Mouse (Mus musculus): Measurements from ENCODE around the gene Mapk10. TPM values are rescaled to one million over a fixed set of nuclear protein-coding genes. Genes with fewer than 3 reads are reported as not detected.

Gene Mapk10
- polyA plus RNA-seq, 1 experiment from 2014 or later = 0.31 TPM

DNA sequence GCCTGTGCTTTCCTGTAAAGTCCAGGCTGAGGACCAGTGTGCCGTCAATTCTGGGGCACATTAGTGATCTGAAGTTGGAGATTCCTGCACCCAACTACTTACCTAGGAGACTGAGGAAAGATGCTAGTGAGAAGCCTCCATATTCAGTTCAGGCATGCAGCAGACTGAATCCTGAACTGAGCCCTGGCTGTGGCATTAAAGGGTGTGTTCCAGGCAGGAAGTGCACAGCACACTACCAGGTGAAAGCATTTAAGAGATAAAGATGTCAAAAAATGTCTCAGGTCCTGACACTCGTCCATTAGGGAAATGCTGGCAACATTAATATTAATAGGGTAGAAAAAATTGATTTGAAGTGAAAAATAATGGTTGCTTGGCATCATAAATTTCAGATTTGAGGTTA, 44.4 kb downstream of the Mapk10 start:
- no peaks in the 10 kb centered on the region for H3K36me3 ChIP-seq
- peaks cover 8% of the 10 kb centered on the region for H3K9me3 ChIP-seq (replicated peaks)
- no peak for ATAC-seq (ENCODE audit: insufficient number of reproducible peaks, low FRiP score)
- H3K4me1 ChIP-seq (replicated peaks) = no peaks in the 10 kb centered on the region
- H3K4me3 ChIP-seq = no peak overlapping the region
- 70% methylated on average over 2 of the region's 2 CpGs for WGBS
- H3K27me3 ChIP-seq (replicated peaks) = no peaks in the 10 kb centered on the region
- no peak overlapping the region for H3K4me2 ChIP-seq
- no peak overlapping the region for H3K9ac ChIP-seq
- no peak overlapping the region for H3K27ac ChIP-seq (ENCODE audit: poor library complexity, severe bottlenecking)

DNA sequence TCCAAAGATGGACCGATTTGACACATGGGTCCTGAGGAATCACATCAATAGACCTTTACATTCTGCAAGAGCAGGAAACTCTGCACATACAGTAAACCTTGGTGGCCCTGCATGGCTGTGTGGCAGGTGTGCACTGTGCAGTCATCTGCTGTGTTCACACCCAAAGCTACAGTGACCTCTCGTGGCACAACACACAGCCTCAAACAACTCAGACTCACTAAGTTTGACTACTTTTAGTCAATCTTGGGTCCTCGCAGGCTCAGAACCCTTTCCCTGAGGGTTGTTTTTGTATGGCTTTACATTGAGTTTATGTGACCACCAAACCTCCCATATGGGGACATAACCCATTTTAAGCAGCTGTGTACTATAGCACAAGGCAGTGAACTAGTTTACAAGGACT, 47.1 kb downstream of the Mapk10 start:
- no peak for ATAC-seq (ENCODE audit: insufficient number of reproducible peaks, low FRiP score)
- Histone ChIP-seq H3K27ac (ENCODE audit: poor library complexity, severe bottlenecking) (no peak overlapping the region), H3K36me3 (no peaks in the 10 kb centered on the region), H3K27me3 (replicated peaks) (no peaks in the 10 kb centered on the region), H3K4me3 (no peak overlapping the region), H3K4me1 (replicated peaks) (no peaks in the 10 kb centered on the region), H3K9ac (no peak overlapping the region), H3K9me3 (replicated peaks) (no peaks in the 10 kb centered on the region), H3K4me2 (no peak overlapping the region)
- WGBS = 86% methylated on average over 3 of the region's 3 CpGs

DNA sequence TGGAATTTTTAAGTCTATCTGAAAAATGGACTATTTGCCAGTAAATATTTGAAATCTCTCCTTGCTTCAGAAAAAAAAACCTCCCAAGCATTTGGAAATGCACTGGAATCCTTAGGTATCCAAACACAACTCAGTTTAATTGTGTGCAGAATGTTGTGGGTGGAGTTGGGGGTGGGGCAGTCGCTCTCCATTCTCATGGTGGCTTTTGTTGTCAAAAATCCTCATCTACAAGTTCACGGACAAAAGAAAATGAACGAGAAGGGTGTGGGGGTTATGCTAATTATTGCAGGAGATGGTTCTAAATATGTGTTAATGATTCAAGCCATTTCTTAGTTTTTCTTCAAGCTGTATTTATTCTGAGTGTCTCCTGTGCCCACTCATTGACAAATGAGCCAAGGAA, 49.6 kb downstream of the Mapk10 start:
- Histone ChIP-seq H3K27ac (ENCODE audit: poor library complexity, severe bottlenecking) (no peak overlapping the region), H3K4me1 (replicated peaks) (no peaks in the 10 kb centered on the region), H3K9ac (no peak overlapping the region), H3K36me3 (no peaks in the 10 kb centered on the region), H3K9me3 (replicated peaks) (no peaks in the 10 kb centered on the region), H3K4me2 (no peak overlapping the region), H3K4me3 (no peak overlapping the region), H3K27me3 (replicated peaks) (no peaks in the 10 kb centered on the region)
- ATAC-seq (ENCODE audit: insufficient number of reproducible peaks, low FRiP score) = no peak
- WGBS = 66% methylated on average over 3 of the region's 3 CpGs

DNA sequence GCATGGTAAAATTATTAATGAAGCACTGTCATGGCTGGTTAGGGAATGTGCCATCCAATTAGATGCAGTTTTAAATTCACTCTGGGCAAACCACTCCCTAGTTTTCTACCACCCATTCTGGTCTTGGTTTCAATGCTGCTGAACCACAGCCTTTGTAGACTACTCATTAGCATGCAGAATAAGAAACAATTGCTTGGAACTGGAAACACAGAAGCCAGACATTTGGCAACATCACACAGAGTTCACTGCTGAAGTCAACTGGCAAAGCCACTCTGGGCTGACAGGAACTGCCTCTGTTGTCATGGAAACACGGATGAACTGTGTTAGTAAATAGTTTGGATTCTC, 50.0 kb downstream of the Mapk10 start:
- no peak overlapping the region for H3K27ac ChIP-seq (ENCODE audit: poor library complexity, severe bottlenecking)
- no peaks in the 10 kb centered on the region for H3K4me1 ChIP-seq (replicated peaks)
- no peak for ATAC-seq (ENCODE audit: insufficient number of reproducible peaks, low FRiP score)
- no peak overlapping the region for H3K4me2 ChIP-seq
- H3K4me3 ChIP-seq = no peak overlapping the region
- H3K36me3 ChIP-seq = no peaks in the 10 kb centered on the region
- H3K9ac ChIP-seq = no peak overlapping the region
- no peaks in the 10 kb centered on the region for H3K9me3 ChIP-seq (replicated peaks)
- no peaks in the 10 kb centered on the region for H3K27me3 ChIP-seq (replicated peaks)
- WGBS = 26% methylated on average over 1 of the region's 1 CpGs

DNA sequence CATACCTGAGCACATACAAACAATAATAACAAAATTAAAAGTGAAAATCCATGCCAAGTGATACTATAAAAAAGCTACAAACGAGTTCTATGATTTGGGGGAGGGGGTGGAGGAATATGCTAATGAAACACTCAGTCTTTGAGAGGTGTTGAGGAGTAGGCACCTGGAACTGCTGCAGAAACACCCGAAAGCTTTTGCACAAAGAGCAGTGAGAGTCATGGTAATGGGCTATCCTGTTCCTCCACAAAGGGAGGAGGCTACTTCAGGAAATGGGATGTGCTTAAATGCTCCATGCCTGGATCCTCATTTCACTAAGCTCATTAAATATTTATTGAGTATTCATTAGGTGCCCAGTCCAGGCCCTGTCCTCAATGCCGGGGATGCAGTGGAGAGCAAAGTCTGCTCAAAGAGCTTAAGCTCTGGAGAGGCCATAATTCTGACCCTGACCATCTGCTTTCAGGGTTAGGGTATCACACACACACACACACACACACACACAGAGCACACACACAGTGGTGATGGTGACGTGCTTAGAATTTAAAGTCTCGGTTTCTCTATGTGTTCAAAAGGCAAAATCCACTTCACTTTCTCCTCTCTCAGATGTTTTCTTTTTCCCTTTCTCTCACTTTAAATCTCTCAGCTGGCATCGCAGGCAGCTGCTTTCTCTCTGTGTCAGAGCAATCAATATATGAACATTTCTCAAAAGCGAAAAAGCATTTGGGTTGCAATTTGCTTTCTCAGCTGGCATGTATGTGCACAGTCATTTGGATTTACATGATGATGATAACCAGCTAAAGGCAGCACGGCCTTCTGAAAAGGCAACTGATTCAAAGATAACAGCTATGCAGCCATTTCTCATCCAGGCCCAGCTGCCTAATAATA, 50.6 kb downstream of the Mapk10 start:
- ATAC-seq (ENCODE audit: insufficient number of reproducible peaks, low FRiP score) = no peak
- 66% methylated on average over 8 of the region's 8 CpGs for WGBS
- Histone ChIP-seq H3K9ac (no peak overlapping the region), H3K4me3 (no peak overlapping the region), H3K36me3 (no peaks in the 10 kb centered on the region), H3K4me1 (replicated peaks) (no peaks in the 10 kb centered on the region), H3K27me3 (replicated peaks) (no peaks in the 10 kb centered on the region), H3K4me2 (no peak overlapping the region), H3K9me3 (replicated peaks) (no peaks in the 10 kb centered on the region), H3K27ac (ENCODE audit: poor library complexity, severe bottlenecking) (no peak overlapping the region)

DNA sequence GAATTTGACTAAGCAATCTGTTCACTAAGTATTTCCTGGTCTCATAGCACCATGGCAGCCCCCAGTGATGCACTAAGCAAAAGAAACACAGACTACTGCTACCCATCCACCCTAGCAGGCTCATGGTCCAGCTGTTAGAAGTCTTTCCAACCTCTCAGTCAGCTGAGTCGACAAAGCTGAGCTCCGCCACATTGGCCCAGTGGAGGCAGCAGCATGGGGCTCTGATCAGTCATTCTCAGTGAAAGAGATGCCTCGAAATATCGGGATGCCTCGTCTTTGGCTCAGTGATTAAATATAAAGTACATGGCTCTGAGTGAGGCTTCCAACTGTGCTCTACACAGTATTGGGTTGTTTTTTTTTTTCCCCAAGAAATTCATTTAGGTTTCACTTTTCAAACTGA, 70.2 kb downstream of the Mapk10 start:
- Histone ChIP-seq H3K4me1 (replicated peaks) (peaks cover 7% of the 10 kb centered on the region), H3K36me3 (no peaks in the 10 kb centered on the region), H3K4me2 (no peak overlapping the region), H3K9ac (no peak overlapping the region), H3K27ac (ENCODE audit: poor library complexity, severe bottlenecking) (no peak overlapping the region), H3K9me3 (replicated peaks) (no peaks in the 10 kb centered on the region), H3K27me3 (replicated peaks) (no peaks in the 10 kb centered on the region), H3K4me3 (no peak overlapping the region)
- no peak for ATAC-seq (ENCODE audit: insufficient number of reproducible peaks, low FRiP score)
- WGBS = 74% methylated on average over 5 of the region's 5 CpGs

DNA sequence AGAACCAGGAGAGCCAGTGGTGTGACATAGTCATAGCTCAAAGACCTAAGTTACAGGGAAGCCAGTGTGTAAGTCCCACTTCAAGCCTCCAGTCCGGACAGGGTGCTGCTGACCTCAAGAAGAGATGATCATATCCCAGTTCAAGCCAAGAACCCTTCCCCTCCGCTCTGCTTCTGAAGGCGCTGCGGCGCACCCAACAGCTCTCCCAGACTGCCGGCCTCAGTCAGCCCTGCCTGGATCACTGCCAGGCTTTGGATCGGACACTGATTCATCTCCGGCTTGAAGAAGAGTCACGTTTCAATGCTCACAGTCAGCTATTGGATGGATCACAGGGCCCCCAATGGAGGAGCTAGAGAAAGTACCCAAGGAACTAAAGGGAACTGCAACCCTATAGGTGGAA, 76.3 kb downstream of the Mapk10 start:
- WGBS = 81% methylated on average over 9 of the region's 9 CpGs
- H3K4me3 ChIP-seq = no peak overlapping the region
- H3K27ac ChIP-seq (ENCODE audit: poor library complexity, severe bottlenecking) = no peak overlapping the region
- H3K27me3 ChIP-seq (replicated peaks) = no peaks in the 10 kb centered on the region
- no peaks in the 10 kb centered on the region for H3K4me1 ChIP-seq (replicated peaks)
- no peak overlapping the region for H3K4me2 ChIP-seq
- no peaks in the 10 kb centered on the region for H3K36me3 ChIP-seq
- H3K9ac ChIP-seq = no peak overlapping the region
- H3K9me3 ChIP-seq (replicated peaks) = no peaks in the 10 kb centered on the region
- ATAC-seq (ENCODE audit: insufficient number of reproducible peaks, low FRiP score) = no peak

DNA sequence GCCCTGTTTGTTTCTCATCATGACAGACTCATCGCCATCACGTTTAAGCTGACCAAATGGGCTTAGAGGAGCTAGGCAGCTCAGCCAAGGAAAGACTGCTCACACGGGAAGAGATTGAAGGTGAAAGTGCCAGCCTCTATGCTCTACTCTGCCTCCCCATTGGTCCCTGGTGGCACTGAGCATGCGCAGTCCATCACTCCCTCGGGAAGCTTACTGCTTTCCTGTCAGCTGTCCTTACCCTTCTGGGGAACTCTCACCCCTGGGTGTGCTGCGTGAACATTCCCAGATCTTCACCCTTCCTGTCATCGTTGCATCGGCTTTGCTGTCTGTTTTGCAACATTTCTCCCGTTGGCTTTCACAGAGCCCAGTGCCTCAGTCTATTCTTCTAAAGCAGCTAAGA, 77.5 kb downstream of the Mapk10 start:
- Histone ChIP-seq H3K27me3 (replicated peaks) (no peaks in the 10 kb centered on the region), H3K27ac (ENCODE audit: poor library complexity, severe bottlenecking) (no peak overlapping the region), H3K4me1 (replicated peaks) (no peaks in the 10 kb centered on the region), H3K4me2 (no peak overlapping the region), H3K4me3 (no peak overlapping the region), H3K9me3 (replicated peaks) (no peaks in the 10 kb centered on the region), H3K36me3 (no peaks in the 10 kb centered on the region), H3K9ac (no peak overlapping the region)
- ATAC-seq (ENCODE audit: insufficient number of reproducible peaks, low FRiP score) = no peak
- WGBS = 70% methylated on average over 9 of the region's 9 CpGs

DNA sequence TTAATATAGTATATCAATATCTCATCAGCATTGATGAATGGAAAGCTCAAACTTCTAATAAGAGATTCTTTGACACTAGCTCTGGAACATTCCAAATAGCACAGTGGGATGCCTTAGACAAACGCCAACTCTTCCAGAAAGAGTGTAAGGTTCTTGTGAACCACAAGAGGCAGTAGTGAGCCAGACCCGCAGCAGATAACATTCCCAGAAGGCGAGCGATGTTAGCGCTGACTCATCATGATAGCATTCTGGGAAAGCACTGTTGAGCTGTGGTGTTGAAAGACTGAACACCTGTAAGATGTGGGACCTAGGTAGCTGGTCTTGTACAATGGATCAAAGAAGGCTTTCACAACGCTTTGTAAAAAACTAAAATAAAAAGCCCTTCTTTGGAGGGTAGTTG, 78.3 kb downstream of the Mapk10 start:
- 58% methylated on average over 6 of the region's 6 CpGs for WGBS
- no peak overlapping the region for H3K27ac ChIP-seq (ENCODE audit: poor library complexity, severe bottlenecking)
- no peak for ATAC-seq (ENCODE audit: insufficient number of reproducible peaks, low FRiP score)

DNA sequence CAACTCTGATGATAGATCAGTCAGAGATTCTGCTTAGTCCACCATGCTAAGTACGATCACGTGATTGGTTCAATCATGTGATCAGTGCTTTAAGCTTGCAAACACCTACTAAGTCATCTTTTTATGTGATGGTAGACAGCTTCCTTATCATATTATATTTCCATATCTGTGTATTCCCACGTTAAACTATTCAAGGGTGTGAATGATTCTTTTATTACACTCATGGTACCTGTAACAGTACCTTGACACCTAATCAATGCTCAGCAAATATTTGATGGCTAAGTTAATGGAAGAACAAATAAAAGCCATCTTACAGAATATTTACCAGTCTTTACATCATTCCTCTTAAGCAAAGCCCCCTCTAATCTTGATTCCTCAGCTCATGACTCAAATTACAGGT, 91.5 kb downstream of the Mapk10 start:
- no peaks in the 10 kb centered on the region for H3K36me3 ChIP-seq
- no peak for ATAC-seq (ENCODE audit: insufficient number of reproducible peaks, low FRiP score)
- H3K4me1 ChIP-seq (replicated peaks) = no peaks in the 10 kb centered on the region
- no peak overlapping the region for H3K9ac ChIP-seq
- no peak overlapping the region for H3K4me2 ChIP-seq
- whole genome bisulfite sequencing = 81% methylated on average over 3 of the region's 3 CpGs
- no peak overlapping the region for H3K27ac ChIP-seq (ENCODE audit: poor library complexity, severe bottlenecking)
- no peak overlapping the region for H3K4me3 ChIP-seq
- no peaks in the 10 kb centered on the region for H3K9me3 ChIP-seq (replicated peaks)
- H3K27me3 ChIP-seq (replicated peaks) = no peaks in the 10 kb centered on the region

More for the DNA sequence above, 78.3 kb downstream of the Mapk10 start:
- Histone ChIP-seq H3K27me3 (replicated peaks) (no peaks in the 10 kb centered on the region), H3K4me3 (no peak overlapping the region), H3K36me3 (no peaks in the 10 kb centered on the region), H3K9ac (no peak overlapping the region), H3K4me2 (no peak overlapping the region), H3K4me1 (replicated peaks) (no peaks in the 10 kb centered on the region), H3K9me3 (replicated peaks) (no peaks in the 10 kb centered on the region)

DNA sequence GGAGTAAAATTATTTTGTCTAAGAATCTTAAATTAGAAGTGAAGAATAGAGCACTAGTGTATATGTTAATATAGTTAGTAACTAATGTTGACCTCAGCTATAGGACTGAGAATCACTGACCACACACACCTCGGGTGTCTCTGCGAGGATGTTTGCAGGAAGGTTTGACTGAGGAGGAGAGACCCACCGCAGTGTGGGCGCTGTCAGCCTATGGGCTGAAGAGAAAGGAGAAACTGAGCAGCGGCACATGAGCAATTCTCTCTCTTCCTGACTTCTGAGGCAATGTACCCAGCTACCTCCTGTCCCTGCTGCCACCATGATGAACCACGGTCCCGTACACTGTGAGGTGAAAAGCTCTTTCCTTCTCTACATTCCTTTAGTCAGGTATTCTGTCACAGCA, 95.6 kb downstream of the Mapk10 start:
- Histone ChIP-seq H3K4me3 (no peak overlapping the region), H3K27me3 (replicated peaks) (no peaks in the 10 kb centered on the region), H3K36me3 (no peaks in the 10 kb centered on the region), H3K4me2 (no peak overlapping the region), H3K4me1 (replicated peaks) (no peaks in the 10 kb centered on the region), H3K9ac (no peak overlapping the region), H3K9me3 (replicated peaks) (no peaks in the 10 kb centered on the region), H3K27ac (ENCODE audit: poor library complexity, severe bottlenecking) (no peak overlapping the region)
- WGBS = 85% methylated on average over 7 of the region's 7 CpGs
- ATAC-seq (ENCODE audit: insufficient number of reproducible peaks, low FRiP score) = no peak

DNA sequence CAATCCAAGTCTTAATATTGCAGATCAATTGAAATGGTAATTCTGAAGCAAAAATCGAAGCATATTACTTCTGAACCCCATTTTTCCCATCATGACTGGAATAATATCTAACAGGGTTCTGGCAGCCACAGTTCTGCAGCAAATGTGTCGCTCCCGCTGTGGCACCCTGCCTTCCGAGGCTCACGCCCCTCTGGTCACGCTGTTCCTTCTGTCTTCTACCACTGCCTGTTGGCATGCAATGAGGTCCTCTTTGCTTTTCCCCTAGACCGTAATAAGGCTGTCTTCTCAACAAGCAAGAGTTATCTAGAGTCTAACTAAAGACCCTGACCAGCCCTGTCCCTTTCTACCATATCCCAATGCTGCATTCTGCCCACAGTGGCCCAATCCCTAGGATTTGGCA, 98.7 kb downstream of the Mapk10 start:
- no peak overlapping the region for H3K4me2 ChIP-seq
- no peak overlapping the region for H3K27ac ChIP-seq (ENCODE audit: poor library complexity, severe bottlenecking)
- WGBS = 83% methylated on average over 7 of the region's 7 CpGs
- ATAC-seq (ENCODE audit: insufficient number of reproducible peaks, low FRiP score) = no peak
- no peaks in the 10 kb centered on the region for H3K4me1 ChIP-seq (replicated peaks)
- no peak overlapping the region for H3K4me3 ChIP-seq
- H3K27me3 ChIP-seq (replicated peaks) = no peaks in the 10 kb centered on the region
- no peaks in the 10 kb centered on the region for H3K9me3 ChIP-seq (replicated peaks)
- no peaks in the 10 kb centered on the region for H3K36me3 ChIP-seq
- no peak overlapping the region for H3K9ac ChIP-seq

Measured in heart, embryonic 12.5 days (tissue).